Mouse (Mus musculus) splenic B cell, adult 2 months (primary cell): ENCODE data around the gene Drd4.

Source experiments
- DNase-seq: peaks from one replicate; pipeline ENCODE4 v3.0.0-alpha.2; 2011; ENCODE audit warnings: low read depth, low spot score
- H3K27me3 ChIP-seq: 2 replicates; pipeline ENCODE4 v1.6.1; 2012; ENCODE audit warnings: mild to moderate bottlenecking, low read length, moderate library complexity, mixed read lengths; ENCODE audit not compliant: control insufficient read depth, poor library complexity, insufficient read depth, severe bottlenecking
- H3K36me3 ChIP-seq: 2 replicates; pipeline ENCODE4 v1.6.1; 2012; ENCODE audit warnings: mild to moderate bottlenecking, low read length, moderate library complexity, mixed read lengths; ENCODE audit not compliant: control insufficient read depth, poor library complexity, insufficient read depth, severe bottlenecking

Gene Drd4

GRCm38 (mm10) chr7:141314416-141314815, 22.6 kb downstream of the Drd4 start:
- Histone ChIP-seq H3K27me3 (no peaks in the 10 kb centered on the region), H3K36me3 (no peaks in the 10 kb centered on the region; the same call in none of the 2 replicates)
- DNase-seq = no peak

GRCm38 (mm10) chr7:141315076-141315475, 23.3 kb downstream of the Drd4 start:
- H3K36me3 ChIP-seq = peaks cover 3% of the 10 kb centered on the region
- no peaks in the 10 kb centered on the region for H3K27me3 ChIP-seq
- no peak for DNase-seq

- Histone ChIP-seq H3K36me3 (peaks cover 7% of the 10 kb centered on the region), H3K27me3 (no peaks in the 10 kb centered on the region)
- DNase-seq = peak; percentile 69
Observed at GRCm38 (mm10) chr7:141315974-141316373, 24.2 kb downstream of the Drd4 start.

GRCm38 (mm10) chr7:141317619-141318132, 25.9 kb downstream of the Drd4 start:
- no peak for DNase-seq
- H3K36me3 ChIP-seq = peaks cover 9% of the 10 kb centered on the region
- no peaks in the 10 kb centered on the region for H3K27me3 ChIP-seq

- Histone ChIP-seq H3K36me3 (peaks cover 14% of the 10 kb centered on the region), H3K27me3 (no peaks in the 10 kb centered on the region)
- no peak for DNase-seq
Observed at GRCm38 (mm10) chr7:141319446-141319845, 27.6 kb downstream of the Drd4 start.

DNA sequence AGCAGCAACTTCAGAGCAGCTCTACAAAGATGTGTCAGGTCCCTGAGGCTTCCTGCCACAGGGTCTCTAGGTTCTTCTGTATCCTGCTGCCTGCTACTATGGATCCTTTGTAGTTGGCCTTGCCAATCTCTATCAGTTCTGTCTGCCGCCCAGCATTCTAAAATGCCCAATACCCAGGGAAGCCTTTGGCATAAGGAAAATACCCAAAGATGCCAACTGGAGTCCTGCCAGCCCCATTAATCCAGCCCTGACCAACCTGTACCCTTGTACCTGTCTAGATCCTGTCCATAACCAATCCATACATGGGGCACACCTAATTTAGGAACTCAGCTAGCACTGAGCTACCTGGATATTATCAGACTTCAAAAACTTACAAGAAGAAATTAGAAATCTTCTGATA, 32.9 kb downstream of the Drd4 start:
- Histone ChIP-seq H3K27me3 (no peaks in the 10 kb centered on the region), H3K36me3 (peaks cover 12% of the 10 kb centered on the region)
- DNase-seq = no peak

- Histone ChIP-seq H3K36me3 (peaks cover 5% of the 10 kb centered on the region), H3K27me3 (no peaks in the 10 kb centered on the region)
- no peak for DNase-seq
Observed at GRCm38 (mm10) chr7:141326546-141327446, 35.0 kb downstream of the Drd4 start.

DNA sequence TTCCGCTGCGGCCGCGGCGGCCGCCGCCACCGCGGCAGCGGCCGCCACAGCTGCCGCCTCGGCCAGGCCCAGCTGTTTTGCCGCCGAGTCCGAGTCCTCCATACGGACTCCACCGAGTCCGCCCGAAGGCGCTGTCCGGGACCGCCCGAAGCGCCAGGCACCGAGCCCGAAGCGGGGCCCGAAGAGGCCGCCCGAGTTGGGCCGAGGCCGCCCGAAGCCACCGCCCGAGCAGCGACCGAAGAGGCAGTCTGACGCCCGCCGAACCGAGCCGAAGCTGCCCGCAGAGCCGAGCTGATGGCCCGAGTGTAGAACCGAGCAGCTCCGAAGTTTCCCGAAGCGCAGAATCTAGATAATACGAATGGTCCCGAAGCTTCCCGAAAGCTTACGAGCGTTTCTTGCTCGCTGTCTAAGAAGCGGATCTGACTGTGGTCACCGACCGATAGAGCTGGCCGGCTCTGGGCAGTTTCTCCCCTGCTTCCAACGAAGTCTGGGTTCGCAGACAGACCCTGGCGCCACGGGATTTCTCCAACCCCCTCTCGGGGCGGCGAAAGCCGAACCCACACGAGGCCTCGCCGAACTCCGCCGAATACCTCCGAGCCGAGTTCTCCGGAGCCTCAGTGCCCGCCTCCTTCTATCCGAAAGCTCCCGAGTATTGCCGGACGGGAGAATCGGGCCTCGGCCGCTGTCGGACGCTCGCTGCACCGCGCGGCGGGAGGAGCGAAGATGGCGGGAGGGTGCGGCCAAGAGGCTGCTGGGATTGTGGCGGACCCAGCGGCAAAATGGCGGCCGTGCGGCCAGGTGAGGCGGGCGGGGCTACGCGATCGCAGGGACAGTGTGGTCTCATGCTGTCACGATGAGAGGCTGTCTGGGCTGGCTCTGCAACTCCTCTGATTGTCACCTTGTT, 35.9 kb downstream of the Drd4 start, which contains the start of the genes Deaf1 and Tmem80:
Gene Deaf1, minus strand, starts transcription at position 222 of the 904 bp plus-strand sequence.
Gene Tmem80, plus strand, starts transcription at position 271 of the 904 bp plus-strand sequence.
- Histone ChIP-seq H3K36me3 (peaks cover 5% of the 10 kb centered on the region), H3K27me3 (no peaks in the 10 kb centered on the region)
- DNase-seq = peak; percentile 99

DNA sequence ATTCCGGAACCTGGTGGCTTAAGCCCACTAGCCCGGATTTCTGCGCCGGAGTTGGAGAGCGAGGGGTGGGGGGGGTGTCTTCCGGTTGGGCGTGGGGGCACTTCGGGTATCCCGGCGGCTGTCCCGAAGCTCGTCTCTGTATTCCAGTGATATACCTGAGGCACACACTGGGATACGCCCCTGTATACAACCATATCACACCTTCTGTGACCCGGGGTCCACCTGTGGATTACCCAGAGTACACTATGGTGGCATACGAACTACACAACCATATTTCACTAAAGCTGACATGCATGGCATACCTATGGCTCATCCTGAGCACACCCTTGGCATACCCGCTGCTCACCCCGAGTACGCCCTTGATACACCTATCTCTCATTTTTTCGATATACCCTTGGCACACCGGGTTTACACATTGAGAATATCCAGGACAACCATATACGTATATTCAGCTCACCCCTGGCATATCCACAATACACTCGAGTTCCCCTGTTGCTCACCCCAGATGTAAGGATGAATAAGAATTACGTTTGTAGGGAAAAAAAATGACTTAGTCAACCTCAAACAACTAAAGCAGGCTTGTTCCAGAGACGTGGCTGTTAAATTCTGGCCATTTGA, 36.7 kb downstream of the Drd4 start:
- H3K36me3 ChIP-seq = peaks cover 2% of the 10 kb centered on the region; the same call in 1 of the 2 replicates
- DNase-seq = no peak

GRCm38 (mm10) chr7:141330706-141331105, 38.9 kb downstream of the Drd4 start:
- Histone ChIP-seq H3K27me3 (no peaks in the 10 kb centered on the region), H3K36me3 (peaks cover 3% of the 10 kb centered on the region)
- no peak for DNase-seq

More for the DNA sequence above, 36.7 kb downstream of the Drd4 start:
- no peaks in the 10 kb centered on the region for H3K27me3 ChIP-seq

DNA sequence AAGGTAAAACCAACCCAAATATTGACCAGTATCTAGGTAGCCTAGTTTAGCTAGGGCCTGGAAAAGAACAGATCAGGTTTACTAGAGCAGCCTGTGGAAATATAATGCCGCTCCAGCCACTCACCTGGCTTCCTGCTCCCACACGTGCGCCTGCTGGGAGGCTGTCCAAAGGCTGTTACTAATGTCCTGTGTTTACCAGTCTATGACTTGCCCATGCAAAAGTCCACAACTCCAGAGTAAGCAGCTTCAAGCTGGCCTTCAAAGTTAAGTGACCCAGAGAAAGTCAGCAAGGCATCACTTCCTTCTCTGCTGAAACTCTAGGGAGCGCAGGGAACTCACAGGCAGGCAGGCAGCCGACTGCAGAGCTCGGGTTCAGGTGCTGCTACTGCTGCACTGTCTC, 40.2 kb downstream of the Drd4 start:
- H3K36me3 ChIP-seq = peaks cover 3% of the 10 kb centered on the region
- no peaks in the 10 kb centered on the region for H3K27me3 ChIP-seq
- no peak for DNase-seq

- no peak for DNase-seq
- Histone ChIP-seq H3K27me3 (no peaks in the 10 kb centered on the region), H3K36me3 (peaks cover 3% of the 10 kb centered on the region)
Observed at GRCm38 (mm10) chr7:141335044-141335579, 43.3 kb downstream of the Drd4 start.

GRCm38 (mm10) chr7:141335682-141336081, 43.9 kb downstream of the Drd4 start:
- no peaks in the 10 kb centered on the region for H3K27me3 ChIP-seq
- no peak for DNase-seq

GRCm38 (mm10) chr7:141336296-141336695, 44.5 kb downstream of the Drd4 start:
- Histone ChIP-seq H3K27me3 (no peaks in the 10 kb centered on the region), H3K36me3 (peaks cover 3% of the 10 kb centered on the region)
- DNase-seq = no peak

More at GRCm38 (mm10) chr7:141335682-141336081, 43.9 kb downstream of the Drd4 start:
- peaks cover 3% of the 10 kb centered on the region for H3K36me3 ChIP-seq
